ENCODE assay signal across 11 mouse cellular contexts in the genomic region with DNA sequence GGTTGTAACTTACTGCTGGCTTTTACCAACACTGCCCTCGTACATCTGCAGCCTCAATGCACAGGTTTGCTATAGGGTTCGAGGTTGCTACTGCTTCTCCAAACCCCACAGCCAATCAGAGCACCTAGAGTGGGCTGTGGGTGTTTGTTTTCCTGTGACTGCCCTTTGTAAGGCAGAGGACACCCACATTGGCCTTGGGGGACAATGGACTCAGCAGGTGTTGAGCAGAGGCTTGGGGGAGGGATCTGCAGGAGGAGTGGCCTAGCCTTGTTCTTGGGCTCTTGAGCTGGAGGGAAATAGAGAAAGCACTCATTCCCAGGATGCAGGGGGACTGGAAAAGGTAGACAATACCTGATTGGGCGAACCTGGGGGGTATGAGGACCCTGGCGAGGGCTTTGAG. TPM values are rescaled to one million over a fixed set of nuclear protein-coding genes. Genes with fewer than 3 reads are reported as not detected.
A peak's percentile ranks its signal among the peaks of the same experiment; 100 is the strongest.
DNase-seq lines count a peak whose midpoint lies in the region; ATAC-seq and TF ChIP-seq lines count a peak whose summit lies in the region.
"Had no signal": no experiment of that assay in that cellular context is flagged by ENCODE, and none has a peak within 500 bp of the region (broad histone marks: within the 10 kb centered on the region; RNA-seq: fewer than 3 reads in every experiment).

No protein-coding gene starts in this region.

- no peaks in the 10 kb centered on the region for H3K36me3 ChIP-seq in forebrain, embryonic 10.5 days (replicated peaks)
- H3K36me3 ChIP-seq in forebrain, embryonic 11.5 days (ENCODE audit: control insufficient read depth, insufficient read depth, low read length) = no peaks in the 10 kb centered on the region
- no peaks in the 10 kb centered on the region for H3K36me3 ChIP-seq in stomach, embryonic 14.5 days (ENCODE audit: control insufficient read depth, insufficient read depth, low read length)
- no peaks in the 10 kb centered on the region for H3K36me3 ChIP-seq in hindbrain, embryonic 14.5 days (replicated peaks; ENCODE audit: control insufficient read depth, insufficient read depth)
- H3K36me3 ChIP-seq: embryonic facial prominence, embryonic 13.5 days had no signal

- 62% methylated on average over 4 of the region's 4 CpGs for WGBS in forebrain, embryonic 10.5 days
- WGBS in forebrain, embryonic 11.5 days = 58% methylated on average over 4 of the region's 4 CpGs
- 62% methylated on average over 4 of the region's 4 CpGs for WGBS in lung, adult 2 months
- 56% methylated on average over 4 of the region's 4 CpGs for WGBS in stomach, embryonic 14.5 days
- WGBS in hindbrain, embryonic 14.5 days = 60% methylated on average over 4 of the region's 4 CpGs

- peak overlapping the region; percentile 60; the same call in 1 of the 2 replicates for H3K4me3 ChIP-seq in forebrain, embryonic 10.5 days
- H3K4me3 ChIP-seq in forebrain, embryonic 11.5 days (ENCODE audit: low read depth, low read length) = no peak overlapping the region
- no peak overlapping the region for H3K4me3 ChIP-seq in lung, adult 2 months (replicated peaks; ENCODE audit: extremely low read depth, low read depth, low read length)
- H3K4me3 ChIP-seq in stomach, embryonic 14.5 days (ENCODE audit: low read depth, low read length) = no peak overlapping the region
- H3K4me3 ChIP-seq in hindbrain, embryonic 14.5 days (replicated peaks; ENCODE audit: low read length) = no peak overlapping the region

- H3K27me3 ChIP-seq in forebrain, embryonic 10.5 days (ENCODE audit: poor library complexity, severe bottlenecking) = peaks cover 23% of the 10 kb centered on the region
- H3K27me3 ChIP-seq in forebrain, embryonic 11.5 days (ENCODE audit: control insufficient read depth, insufficient read depth, low read length) = peaks cover 7% of the 10 kb centered on the region
- 0 out of 2 replicates have a peak, but pooled peaks cover 8% of the 10 kb centered on the region for H3K27me3 ChIP-seq in stomach, embryonic 14.5 days (ENCODE audit: control insufficient read depth, insufficient read depth, low read length)
- no peaks in the 10 kb centered on the region; the same call in 1 of the 2 replicates for H3K27me3 ChIP-seq in hindbrain, embryonic 14.5 days (ENCODE audit: control insufficient read depth, insufficient read depth, low read length)

- H3K9me3 ChIP-seq in forebrain, embryonic 10.5 days = no peaks in the 10 kb centered on the region
- no peaks in the 10 kb centered on the region for H3K9me3 ChIP-seq in forebrain, embryonic 11.5 days (ENCODE audit: control insufficient read depth, low read length)
- H3K9me3 ChIP-seq in stomach, embryonic 14.5 days (ENCODE audit: control insufficient read depth, low read depth, low read length) = no peaks in the 10 kb centered on the region
- no peaks in the 10 kb centered on the region for H3K9me3 ChIP-seq in hindbrain, embryonic 14.5 days (ENCODE audit: control insufficient read depth, low read length)
- H3K9me3 ChIP-seq: embryonic facial prominence, embryonic 13.5 days had no signal

- TF ChIP-seq POLR2A in lung, adult 2 months (IDR thresholded peaks at IDR 0.05; ENCODE audit: borderline replicate concordance, extremely low read depth, low read depth, low read length) = no peak

- ATAC-seq in forebrain, embryonic 11.5 days (replicated peaks; ENCODE audit: low FRiP score) = no peak
- peak; percentile 2 to 13; a peak in 2 of 4 replicates for ATAC-seq in hematopoietic stem cell, adult 5-6 weeks (replicated peaks in 1 of 2; ENCODE audit: insufficient read depth in 1 of 2, low FRiP score in 2 of 2, low TSS enrichment in 1 of 2, low read depth in 1 of 2, poor library complexity in 2 of 2, severe bottlenecking in 2 of 2)
- no peak; the same call in 1 of the 2 replicates for ATAC-seq in stomach, embryonic 14.5 days (ENCODE audit: insufficient number of reproducible peaks, insufficient read depth, low FRiP score, low read depth)
- no peak for ATAC-seq in hindbrain, embryonic 14.5 days (ENCODE audit: low FRiP score)
- no peak for ATAC-seq in inflammation-experienced regulatory T-cells, adult 6 months

- H3K9ac ChIP-seq in forebrain, embryonic 11.5 days (ENCODE audit: low read length) = no peak overlapping the region
- no peak overlapping the region for H3K9ac ChIP-seq in stomach, embryonic 14.5 days (replicated peaks; ENCODE audit: low read depth, low read length)
- no peak overlapping the region for H3K9ac ChIP-seq in hindbrain, embryonic 14.5 days
- H3K9ac ChIP-seq: embryonic facial prominence, embryonic 13.5 days had no signal

- peaks cover 22% of the 10 kb centered on the region for H3K4me1 ChIP-seq in forebrain, embryonic 10.5 days
- peaks cover 7% of the 10 kb centered on the region; the same call in 1 of the 2 replicates for H3K4me1 ChIP-seq in forebrain, embryonic 11.5 days (replicated peaks; ENCODE audit: control insufficient read depth, insufficient read depth, low read length)
- peaks cover 3% of the 10 kb centered on the region; the same call in 1 of the 2 replicates for H3K4me1 ChIP-seq in lung, adult 2 months (ENCODE audit: control insufficient read depth, insufficient read depth, low read length)
- no peaks in the 10 kb centered on the region for H3K4me1 ChIP-seq in stomach, embryonic 14.5 days (ENCODE audit: control insufficient read depth, insufficient read depth, low read length)
- 0 out of 2 replicates have a peak, but pooled peaks cover 4% of the 10 kb centered on the region for H3K4me1 ChIP-seq in hindbrain, embryonic 14.5 days (replicated peaks; ENCODE audit: control insufficient read depth, insufficient read depth, low read length)

- no peak for TF ChIP-seq CTCF in lung, adult 2 months (IDR thresholded peaks at IDR 0.05; ENCODE audit: insufficient read depth, low read length)

- H3K4me2 ChIP-seq in forebrain, embryonic 11.5 days (ENCODE audit: low read depth, low read length, severe bottlenecking) = no peak overlapping the region
- 0 out of 2 replicates have a peak overlapping the region, but pooled peaks have one; percentile 19 for H3K4me2 ChIP-seq in stomach, embryonic 14.5 days (replicated peaks; ENCODE audit: low read depth, low read length)
- H3K4me2 ChIP-seq in hindbrain, embryonic 14.5 days (replicated peaks) = no peak overlapping the region

- H3K27ac ChIP-seq in forebrain, embryonic 10.5 days = no peak overlapping the region
- no peak overlapping the region for H3K27ac ChIP-seq in forebrain, embryonic 11.5 days (ENCODE audit: low read depth, low read length)
- peak overlapping the region; percentile 48; the same call in 1 of the 2 replicates for H3K27ac ChIP-seq in stomach, embryonic 14.5 days (ENCODE audit: low read length)
- H3K27ac ChIP-seq in hindbrain, embryonic 14.5 days = no peak overlapping the region
- H3K27ac ChIP-seq: embryonic facial prominence, embryonic 13.5 days had no signal

- no peak for DNase-seq in forebrain, embryonic 10.5 days (ENCODE audit: extremely low spot score, low spot score)
- DNase-seq in forebrain, embryonic 11.5 days (ENCODE audit: low spot score) = no peak
- DNase-seq in lung, adult 18-20 months = peak; percentile 25 to 41
- DNase-seq in lung, adult 2 months = no peak
- DNase-seq in hindbrain, embryonic 14.5 days (ENCODE audit: low spot score) = no peak
- DNase-seq: spleen, adult 18-20 months had no signal

RNA-seq across cellular contexts. Expression of a gene that starts 8.3 kb away (rescaled TPM):
- polyA plus RNA-seq in forebrain, embryonic 10.5 days (2016; fragmentation: Nextera tagmentation; extraction: Ambion mirVana) = 1.0 and 1.1 TPM in 2 replicates
- polyA plus RNA-seq in forebrain, embryonic 11.5 days (2014; fragmentation: Nextera tagmentation; extraction: Ambion mirVana) = 1.3 and 2.7 TPM in 2 replicates
- polyA plus RNA-seq in lung, adult 2 months (2012; rRNA removed) = 6.8 and 10.1 TPM in 2 replicates
- total RNA-seq in hematopoietic stem cell, adult 5-6 weeks (2017) = 1.3 and 3.0 TPM in 2 replicates
- polyA plus RNA-seq in stomach, embryonic 14.5 days (2014; fragmentation: Nextera tagmentation; extraction: Ambion mirVana) = 1.6 and 2.1 TPM in 2 replicates
- polyA plus RNA-seq in hindbrain, embryonic 14.5 days (2014; fragmentation: Nextera tagmentation; extraction: Ambion mirVana) = 2.5 and 2.8 TPM in 2 replicates
- under 1 TPM in 2 of 3 experiments, not detected in 1; 0.24 to 0.44 TPM for polyA plus RNA-seq in inflammation-experienced regulatory T-cells, adult 6 months (2017; shearing (Covaris generic))
- total RNA-seq: neutrophil, adult 5-6 weeks had no signal

RNA-seq across cellular contexts. Expression of a gene that starts 17.5 kb away (rescaled TPM):
- 12.5 and 13.3 TPM in 2 replicates for polyA plus RNA-seq in forebrain, embryonic 10.5 days (2016; fragmentation: Nextera tagmentation; extraction: Ambion mirVana)
- polyA plus RNA-seq in forebrain, embryonic 11.5 days (2014; fragmentation: Nextera tagmentation; extraction: Ambion mirVana) = 7.9 and 8.6 TPM in 2 replicates
- polyA plus RNA-seq in lung, adult 2 months (2012; rRNA removed) = 26.5 and 27.1 TPM in 2 replicates
- 5.9 and 8.6 TPM in 2 replicates for total RNA-seq in hematopoietic stem cell, adult 5-6 weeks (2017)
- 10.8 and 11.4 TPM in 2 replicates for polyA plus RNA-seq in stomach, embryonic 14.5 days (2014; fragmentation: Nextera tagmentation; extraction: Ambion mirVana)
- 9.9 and 10.0 TPM in 2 replicates for polyA plus RNA-seq in hindbrain, embryonic 14.5 days (2014; fragmentation: Nextera tagmentation; extraction: Ambion mirVana)
- 1 to 10 TPM; 4.3 to 8.1 (median 5.9) TPM for polyA plus RNA-seq in inflammation-experienced regulatory T-cells, adult 6 months (2017; shearing (Covaris generic))
- total RNA-seq: neutrophil, adult 5-6 weeks had no signal

RNA-seq across cellular contexts. Expression of a gene that starts 19.9 kb away (rescaled TPM):
- polyA plus RNA-seq in forebrain, embryonic 10.5 days (2016; fragmentation: Nextera tagmentation; extraction: Ambion mirVana) = 206 and 224 TPM in 2 replicates
- polyA plus RNA-seq in forebrain, embryonic 11.5 days (2014; fragmentation: Nextera tagmentation; extraction: Ambion mirVana) = 217 and 242 TPM in 2 replicates
- 47.1 and 53.9 TPM in 2 replicates for polyA plus RNA-seq in lung, adult 2 months (2012; rRNA removed)
- 112 and 129 TPM in 2 replicates for total RNA-seq in hematopoietic stem cell, adult 5-6 weeks (2017)
- polyA plus RNA-seq in stomach, embryonic 14.5 days (2014; fragmentation: Nextera tagmentation; extraction: Ambion mirVana) = 151 and 169 TPM in 2 replicates
- polyA plus RNA-seq in hindbrain, embryonic 14.5 days (2014; fragmentation: Nextera tagmentation; extraction: Ambion mirVana) = 318 and 321 TPM in 2 replicates
- polyA plus RNA-seq in inflammation-experienced regulatory T-cells, adult 6 months (2017; shearing (Covaris generic)) = 10 to 100 TPM; 34.9 to 54.1 (median 46.6) TPM

RNA-seq across cellular contexts. Expression of a gene that starts 30.4 kb away (rescaled TPM):
- polyA plus RNA-seq in forebrain, embryonic 10.5 days (2016; fragmentation: Nextera tagmentation; extraction: Ambion mirVana) = 17.9 and 18.0 TPM in 2 replicates
- polyA plus RNA-seq in forebrain, embryonic 11.5 days (2014; fragmentation: Nextera tagmentation; extraction: Ambion mirVana) = 22.5 and 25.8 TPM in 2 replicates
- polyA plus RNA-seq in lung, adult 2 months (2012; rRNA removed) = 10.7 and 15.5 TPM in 2 replicates
- total RNA-seq in hematopoietic stem cell, adult 5-6 weeks (2017) = 0.81 and 3.5 TPM in 2 replicates
- polyA plus RNA-seq in stomach, embryonic 14.5 days (2014; fragmentation: Nextera tagmentation; extraction: Ambion mirVana) = 13.7 and 16.1 TPM in 2 replicates
- 45.5 and 49.1 TPM in 2 replicates for polyA plus RNA-seq in hindbrain, embryonic 14.5 days (2014; fragmentation: Nextera tagmentation; extraction: Ambion mirVana)
- 1 to 10 TPM; 3.9 to 6.4 (median 4.5) TPM for polyA plus RNA-seq in inflammation-experienced regulatory T-cells, adult 6 months (2017; shearing (Covaris generic))

RNA-seq across cellular contexts. Expression of a gene that starts 31.4 kb away (rescaled TPM):
- 2.8 and 2.9 TPM in 2 replicates for polyA plus RNA-seq in forebrain, embryonic 10.5 days (2016; fragmentation: Nextera tagmentation; extraction: Ambion mirVana)
- 10.7 and 11.3 TPM in 2 replicates for polyA plus RNA-seq in forebrain, embryonic 11.5 days (2014; fragmentation: Nextera tagmentation; extraction: Ambion mirVana)
- polyA plus RNA-seq in lung, adult 2 months (2012; rRNA removed) = 2.3 and 2.4 TPM in 2 replicates
- 1.3 and 2.4 TPM in 2 replicates for total RNA-seq in hematopoietic stem cell, adult 5-6 weeks (2017)
- polyA plus RNA-seq in stomach, embryonic 14.5 days (2014; fragmentation: Nextera tagmentation; extraction: Ambion mirVana) = 41.9 and 44.3 TPM in 2 replicates
- 131 and 152 TPM in 2 replicates for polyA plus RNA-seq in hindbrain, embryonic 14.5 days (2014; fragmentation: Nextera tagmentation; extraction: Ambion mirVana)
- 1 to 10 TPM; 3.1 to 4.1 (median 4.0) TPM for polyA plus RNA-seq in inflammation-experienced regulatory T-cells, adult 6 months (2017; shearing (Covaris generic))

Comparison
In these comparisons a context has a peak if more than half of its experiments do, and no peak if none do; other contexts are left out.
1. DNase-seq: peak in lung, adult 18-20 months (2 of 2); none in forebrain, embryonic 10.5 days (single experiment), forebrain, embryonic 11.5 days (single experiment), lung, adult 2 months (single experiment) and hindbrain, embryonic 14.5 days (single experiment).
2. ATAC-seq: peak in hematopoietic stem cell, adult 5-6 weeks (2 of 2); none in forebrain, embryonic 11.5 days (single experiment), stomach, embryonic 14.5 days (single experiment), hindbrain, embryonic 14.5 days (single experiment) and inflammation-experienced regulatory T-cells, adult 6 months (single experiment).